Mouse (Mus musculus) thymus, postnatal 4 days (tissue): ENCODE results near the gene Pdcl.

Experiments used
- DNase-seq: peaks from one replicate; pipeline ENCODE4 v3.0.0; 2021

Pdcl gene

DNA sequence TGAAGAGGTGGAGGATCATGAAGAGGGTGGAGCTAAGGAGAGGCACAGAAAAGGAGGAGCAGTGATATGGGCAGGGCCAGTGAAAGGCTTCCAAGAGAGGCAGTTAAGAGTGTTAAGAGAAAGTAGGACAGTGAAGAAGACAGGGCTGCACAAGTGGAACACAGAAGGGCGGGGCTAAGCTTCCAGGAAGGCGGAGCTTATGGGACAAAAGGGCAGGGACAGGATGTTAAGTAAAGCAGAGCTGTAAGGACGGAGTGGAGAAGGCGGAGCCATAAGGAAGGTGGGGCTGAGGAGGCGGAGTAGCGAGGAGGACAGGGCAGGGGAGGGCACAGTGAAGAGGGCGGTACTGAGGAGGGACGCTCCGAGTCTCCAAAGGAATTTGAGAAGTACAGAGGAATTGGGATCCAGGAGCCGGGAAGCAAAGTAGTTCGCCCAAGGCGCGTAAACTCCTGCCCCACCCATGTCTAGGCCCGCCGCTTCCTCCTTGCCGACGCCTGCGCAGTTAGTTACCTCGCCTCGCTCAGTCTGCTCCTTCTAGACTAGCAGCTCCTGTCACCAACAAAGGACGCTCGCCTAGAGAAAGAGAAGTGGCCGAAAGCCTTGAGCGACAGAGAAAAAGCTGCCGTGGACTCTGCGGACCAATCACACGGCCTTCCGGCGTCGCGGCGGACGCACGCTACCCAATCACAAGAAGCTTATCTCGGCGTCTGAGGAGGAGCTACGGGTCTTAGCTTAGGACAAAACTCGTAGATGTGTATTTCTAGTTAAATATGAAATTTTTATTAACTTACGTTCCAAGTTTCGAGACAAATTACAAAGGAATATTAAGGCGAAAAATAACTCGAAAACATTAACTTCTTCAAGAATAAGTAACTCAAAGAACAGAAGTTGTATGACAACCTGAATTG is at the start of gene Pdcl:
Gene Pdcl, minus strand, starts transcription at position 700 of the 908 bp plus-strand sequence.
- DNase-seq: peak; percentile 97

DNA sequence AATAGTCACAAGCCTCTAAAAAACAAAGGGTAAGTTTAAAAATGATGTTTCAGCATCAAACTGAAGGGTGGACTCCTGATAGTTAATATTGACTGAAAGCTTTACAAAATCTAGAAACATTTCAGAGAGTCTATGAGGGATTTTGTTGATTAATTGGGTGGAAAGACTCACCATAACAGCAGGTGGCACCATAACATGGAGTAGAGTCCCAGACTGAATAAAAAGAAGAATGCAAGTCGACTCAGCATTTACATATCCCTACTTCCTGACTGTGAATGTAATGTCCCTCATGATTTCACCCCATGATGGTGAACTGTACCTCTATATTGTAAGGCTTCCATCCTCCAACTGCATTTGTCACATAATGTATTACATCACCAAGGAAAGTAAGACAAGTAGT is 36.4 kb upstream of the Pdcl start:
- peak; percentile 9 for DNase-seq

GRCm38 (mm10) chr2:37382921-37383320 is 23.8 kb upstream of the Pdcl start:
- DNase-seq: no peak

- DNase-seq: peak; percentile 76
These were observed 21.1 kb upstream of the Pdcl start for GRCm38 (mm10) chr2:37380189-37380588.

- DNase-seq: no peak
These were observed 16.9 kb upstream of the Pdcl start for GRCm38 (mm10) chr2:37376018-37376417.

DNA sequence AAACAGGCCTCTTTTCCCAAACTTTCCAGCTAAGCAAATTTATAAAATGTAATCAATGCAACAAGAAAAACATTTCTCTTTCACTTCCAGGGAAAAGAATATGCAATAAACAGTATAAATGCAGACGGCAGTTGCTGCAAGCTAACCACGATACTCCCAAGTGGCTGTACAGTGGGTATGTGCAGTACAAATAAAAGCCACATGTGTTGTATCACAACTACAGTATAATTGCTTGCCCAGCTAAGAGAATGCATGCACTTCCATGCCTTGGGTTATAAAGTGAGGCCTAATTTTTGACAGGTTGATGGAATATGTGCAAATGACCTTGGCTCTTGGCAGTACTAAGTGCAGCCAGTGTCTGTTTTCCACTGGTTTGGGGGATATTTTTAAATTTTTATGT is 11.5 kb upstream of the Pdcl start:
- no peak for DNase-seq

DNA sequence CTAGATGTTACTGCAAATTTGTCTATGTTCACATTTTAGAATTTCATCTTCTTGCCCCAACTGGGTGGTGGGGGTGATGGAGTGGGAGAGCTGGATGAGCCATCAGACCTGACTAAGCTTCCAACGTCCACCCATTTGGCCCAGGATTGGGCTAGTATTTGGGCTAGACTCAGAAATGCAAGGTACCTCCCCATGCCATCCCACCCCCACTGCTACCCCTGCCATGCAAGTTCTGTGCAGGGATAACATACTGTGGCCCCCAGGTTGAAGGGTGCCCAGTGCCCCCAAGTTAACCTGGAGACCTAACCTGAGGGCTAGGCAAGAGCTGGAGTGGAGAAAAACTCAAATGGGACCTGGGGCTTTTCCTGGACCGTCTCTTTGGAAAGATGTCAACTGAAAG is 776 bp upstream of the Pdcl start:
- peak; percentile 18 for DNase-seq

- DNase-seq: no peak
These were observed 3.6 kb downstream of the Pdcl start for GRCm38 (mm10) chr2:37355571-37355970.

DNA sequence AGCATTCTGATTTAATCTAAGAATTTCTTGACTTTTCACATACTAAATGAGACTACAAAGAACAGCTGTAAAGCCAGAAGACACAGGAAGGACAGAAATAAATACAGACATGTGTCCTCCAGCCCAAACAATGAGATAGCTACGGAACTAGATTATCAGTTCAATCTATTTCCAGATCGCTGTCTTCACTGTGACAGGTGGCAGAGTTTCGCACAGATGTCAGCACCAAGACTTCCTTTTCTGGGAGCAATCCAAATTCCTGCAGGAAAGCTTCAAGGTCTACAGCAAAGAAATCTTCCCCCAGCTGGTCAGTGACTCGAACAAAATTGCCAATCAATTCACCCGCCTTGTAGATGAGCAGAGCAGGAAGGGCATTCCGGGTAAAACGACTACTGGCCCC is 7.5 kb downstream of the Pdcl start:
- DNase-seq: no peak

DNA sequence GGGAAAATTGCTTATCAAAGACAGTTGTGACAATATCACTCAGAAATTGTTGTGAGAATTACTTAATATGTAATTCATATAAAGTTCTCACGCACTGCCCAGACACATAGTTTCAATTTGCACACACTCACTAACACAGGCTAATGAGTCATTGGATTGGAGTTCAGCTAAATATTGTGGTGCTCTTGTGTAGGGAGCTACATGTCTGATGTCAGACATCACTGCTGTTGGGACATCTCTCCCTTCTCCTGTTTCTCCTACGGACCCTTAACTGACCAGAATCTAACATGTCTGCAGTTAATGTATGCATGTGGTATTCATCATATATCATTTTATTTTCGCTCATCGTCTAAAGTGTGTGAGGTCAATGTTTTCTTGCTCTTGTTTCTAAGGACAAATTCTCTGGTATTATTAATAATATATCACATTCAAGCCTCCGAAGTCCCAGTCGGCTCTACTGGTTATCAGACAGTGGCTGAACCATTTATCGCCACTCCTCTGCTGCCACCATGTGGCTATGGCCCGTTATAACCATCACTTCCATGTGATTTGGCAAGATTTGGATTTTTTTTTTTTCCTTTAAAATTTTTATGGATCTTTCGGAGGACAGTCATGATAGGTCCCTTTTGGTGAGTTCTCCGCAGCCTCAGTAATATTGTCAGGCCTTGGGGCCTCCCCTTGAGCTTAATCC is 20.5 kb downstream of the Pdcl start:
- DNase-seq: peak; percentile 50

DNA sequence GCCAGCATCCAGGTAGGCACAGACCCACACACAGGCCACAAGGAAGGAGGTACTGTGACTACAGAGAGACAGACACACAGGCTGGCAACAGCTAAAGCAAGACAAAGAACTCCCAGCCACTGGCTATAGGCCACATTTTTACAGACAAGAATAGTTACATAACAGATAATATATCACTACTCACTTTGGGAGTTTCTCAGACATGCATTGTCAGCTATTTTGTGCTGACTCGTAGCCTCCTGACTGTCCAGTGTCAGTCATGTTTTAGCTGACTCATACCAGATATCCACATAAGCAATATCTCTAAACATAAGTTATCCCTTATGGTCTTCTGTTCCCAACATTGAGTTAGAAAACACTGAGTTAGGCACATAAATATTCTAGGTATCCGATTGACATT is 25.8 kb downstream of the Pdcl start:
- DNase-seq: no peak

DNA sequence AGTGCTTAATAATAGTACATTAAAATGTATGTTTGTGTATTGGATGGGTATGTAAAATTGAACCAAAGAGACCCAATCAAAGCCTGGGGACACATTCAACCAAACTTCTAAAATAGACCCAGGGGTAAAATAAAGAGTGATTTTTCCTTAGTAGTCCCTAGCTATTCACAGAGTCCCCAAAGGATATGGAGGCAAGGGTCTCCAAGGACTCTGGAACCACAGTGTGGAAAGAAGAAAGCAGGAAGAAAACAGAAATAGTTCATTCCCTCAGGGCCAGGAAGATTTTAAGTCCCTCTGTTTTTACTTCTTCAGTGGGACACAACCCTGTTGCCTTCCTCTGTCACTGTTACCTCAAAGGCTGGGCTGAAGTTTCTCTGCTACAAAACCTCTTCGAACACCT is 32.9 kb downstream of the Pdcl start, which contains the start of gene Olfr368:
Gene Olfr368, plus strand, starts transcription at position 301 of the 400 bp plus-strand sequence.
- DNase-seq: no peak
